Mouse (Mus musculus): ENCODE measurements around the gene Nfatc3. TPM values are rescaled to one million over a fixed set of nuclear protein-coding genes. Genes with fewer than 3 reads are reported as not detected.

Nfatc3 gene
- polyA plus RNA-seq, 3 experiments from 2014 or later: 35.1 to 41.7 (median 37.1) TPM

- no peak for ATAC-seq
Measured at GRCm38 (mm10) chr8:106127882-106128410, 69.3 kb downstream of the Nfatc3 start.

GRCm38 (mm10) chr8:106129232-106129930, 70.7 kb downstream of the Nfatc3 start:
- ATAC-seq: no peak

GRCm38 (mm10) chr8:106129997-106130396, 71.4 kb downstream of the Nfatc3 start:
- no peak for ATAC-seq

GRCm38 (mm10) chr8:106130505-106130904, 71.9 kb downstream of the Nfatc3 start:
- ATAC-seq: no peak

- ATAC-seq: no peak
Measured at GRCm38 (mm10) chr8:106131021-106131420, 72.4 kb downstream of the Nfatc3 start.

- ATAC-seq: no peak
Measured at GRCm38 (mm10) chr8:106131488-106132222, 73.0 kb downstream of the Nfatc3 start.

- ATAC-seq: no peak
Measured at GRCm38 (mm10) chr8:106132356-106132755, 73.7 kb downstream of the Nfatc3 start.

- peak; percentile 11 for ATAC-seq
Measured at GRCm38 (mm10) chr8:106133526-106133925, 74.9 kb downstream of the Nfatc3 start.

- ATAC-seq: no peak
Measured at GRCm38 (mm10) chr8:106133946-106134345, 75.3 kb downstream of the Nfatc3 start.

GRCm38 (mm10) chr8:106134751-106135571, 76.3 kb downstream of the Nfatc3 start:
- no peak for ATAC-seq

- ATAC-seq: no peak
Measured at GRCm38 (mm10) chr8:106135672-106136071, 77.0 kb downstream of the Nfatc3 start.

GRCm38 (mm10) chr8:106136156-106137130, 77.8 kb downstream of the Nfatc3 start, which contains the start of gene Esrp2:
Esrp2 (minus strand) TSS chr8:106136974.
- peak; percentile 33 for ATAC-seq

GRCm38 (mm10) chr8:106137218-106137905, 78.7 kb downstream of the Nfatc3 start:
- ATAC-seq: no peak

GRCm38 (mm10) chr8:106137906-106138477, 79.4 kb downstream of the Nfatc3 start:
- no peak for ATAC-seq

GRCm38 (mm10) chr8:106138616-106139015, 80.0 kb downstream of the Nfatc3 start:
- ATAC-seq: no peak

- ATAC-seq: no peak
Measured at GRCm38 (mm10) chr8:106140191-106140590, 81.6 kb downstream of the Nfatc3 start.

GRCm38 (mm10) chr8:106140769-106141168, 82.1 kb downstream of the Nfatc3 start:
- peak; percentile 81 for ATAC-seq

- no peak for ATAC-seq
Measured at GRCm38 (mm10) chr8:106145331-106145730, 86.7 kb downstream of the Nfatc3 start.

- no peak for ATAC-seq
Measured at GRCm38 (mm10) chr8:106146014-106146413, 87.4 kb downstream of the Nfatc3 start.

GRCm38 (mm10) chr8:106147868-106148565, 89.4 kb downstream of the Nfatc3 start:
- no peak for ATAC-seq

Data from inflammation-experienced regulatory T-cells, adult 6 months (primary cell).